Mouse (Mus musculus) lung, postnatal 25 days (tissue): ENCODE results near the gene Terf2ip.

Experiments used
- DNase-seq: peaks from one replicate; pipeline ENCODE4 v3.0.0; 2022; ENCODE audit warnings: low spot score

The Terf2ip gene

DNA sequence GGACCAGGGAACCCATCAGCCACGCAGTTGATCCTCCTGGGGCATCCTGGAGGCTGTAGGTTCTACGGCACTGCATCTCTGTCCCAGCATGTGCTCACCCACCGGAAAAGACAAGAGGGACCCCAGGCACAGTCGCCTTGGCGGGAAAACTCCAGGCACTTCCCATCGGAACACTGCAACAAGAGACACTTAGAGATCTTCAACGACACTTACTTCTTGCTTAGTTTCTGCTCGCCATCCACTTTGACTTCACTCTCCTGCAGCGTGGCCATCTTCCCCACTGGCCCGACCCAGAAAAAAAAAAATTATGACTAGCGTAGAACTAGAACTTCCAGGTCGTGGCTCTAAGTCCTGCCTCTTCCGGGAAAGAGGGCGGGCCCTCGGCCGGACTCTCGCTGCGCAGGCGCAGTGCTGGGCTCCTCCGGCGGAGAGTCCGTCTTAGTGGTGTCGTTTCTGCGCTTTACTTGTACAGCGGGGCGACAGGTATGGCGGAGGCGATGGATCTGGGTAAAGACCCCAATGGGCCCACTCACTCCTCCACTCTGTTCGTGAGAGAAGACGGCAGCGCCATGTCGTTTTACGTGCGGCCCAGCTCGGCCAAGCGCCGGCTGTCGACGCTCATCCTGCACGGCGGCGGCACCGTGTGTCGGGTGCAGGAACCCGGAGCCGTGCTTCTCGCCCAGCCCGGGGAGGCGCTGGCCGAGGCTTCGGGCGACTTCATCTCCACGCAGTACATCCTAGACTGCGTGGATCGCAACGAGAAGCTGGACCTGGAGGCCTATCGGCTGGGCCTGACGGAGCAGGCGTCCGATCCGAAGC is at the start of gene Terf2ip, which contains the start of gene Kars:
Terf2ip (plus strand) TSS at position 402 of the 819 bp plus-strand sequence.
Kars (minus strand) TSS at position 327 of the 819 bp plus-strand sequence.
- DNase-seq = peak; percentile 96

DNA sequence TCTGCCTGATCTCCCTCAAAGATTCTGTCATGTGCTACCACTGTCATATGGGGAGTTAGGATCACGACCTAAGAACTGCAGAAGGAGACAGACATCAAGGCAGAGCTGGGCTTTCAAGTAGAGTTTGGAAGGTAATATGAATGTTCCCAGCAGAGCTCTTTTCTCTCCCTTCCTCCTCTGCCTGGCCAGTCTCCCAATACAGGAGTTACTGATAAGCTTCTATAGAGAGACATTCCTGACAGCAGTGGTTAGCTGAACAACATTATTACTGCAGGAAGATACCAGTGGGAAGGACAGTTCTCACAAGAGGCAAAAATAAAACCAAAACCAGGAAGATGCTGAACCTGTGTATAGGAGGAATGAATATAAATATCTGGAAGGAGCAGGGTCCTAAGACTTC is 48.6 kb upstream of the Terf2ip start:
- DNase-seq = no peak

DNA sequence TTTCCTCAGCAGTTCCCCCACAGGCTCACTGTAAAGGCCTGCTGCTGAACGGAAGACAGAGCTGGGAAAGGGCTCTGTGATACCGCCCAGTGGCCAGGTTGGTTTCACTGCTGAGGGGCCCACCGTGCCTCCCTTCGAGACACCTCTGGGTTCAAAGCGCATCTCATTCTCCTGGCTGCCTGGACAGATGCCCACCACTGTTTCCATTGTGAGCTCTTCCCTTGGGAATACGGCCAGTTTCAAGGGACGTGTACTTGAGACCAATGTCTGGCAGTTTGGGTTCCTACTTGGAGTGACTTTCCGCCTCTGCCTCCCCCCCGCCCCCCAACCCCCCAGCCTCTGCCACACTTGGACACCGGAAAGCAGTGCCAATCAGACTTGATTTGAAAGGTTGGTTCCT is 48.1 kb upstream of the Terf2ip start:
- no peak for DNase-seq

DNA sequence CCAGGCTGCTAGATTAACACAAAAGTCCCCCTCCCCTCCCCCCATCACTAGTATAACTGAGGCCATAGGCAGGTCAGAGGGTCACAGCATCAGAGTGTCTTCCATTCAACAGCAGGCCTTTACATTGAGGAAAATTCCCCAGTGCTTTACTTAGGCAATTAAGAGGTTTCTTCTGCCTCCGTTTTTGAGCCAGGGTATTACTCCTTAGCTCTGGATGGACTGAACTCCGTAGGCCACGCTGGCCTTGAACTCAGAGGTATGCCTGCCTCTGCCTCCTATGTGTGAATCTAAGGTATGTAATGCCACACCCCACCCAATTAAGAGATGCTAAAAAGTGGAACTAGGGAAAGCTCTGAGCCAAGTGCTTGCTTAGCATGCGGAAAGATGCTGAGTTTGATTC is 47.7 kb upstream of the Terf2ip start:
- DNase-seq = no peak

DNA sequence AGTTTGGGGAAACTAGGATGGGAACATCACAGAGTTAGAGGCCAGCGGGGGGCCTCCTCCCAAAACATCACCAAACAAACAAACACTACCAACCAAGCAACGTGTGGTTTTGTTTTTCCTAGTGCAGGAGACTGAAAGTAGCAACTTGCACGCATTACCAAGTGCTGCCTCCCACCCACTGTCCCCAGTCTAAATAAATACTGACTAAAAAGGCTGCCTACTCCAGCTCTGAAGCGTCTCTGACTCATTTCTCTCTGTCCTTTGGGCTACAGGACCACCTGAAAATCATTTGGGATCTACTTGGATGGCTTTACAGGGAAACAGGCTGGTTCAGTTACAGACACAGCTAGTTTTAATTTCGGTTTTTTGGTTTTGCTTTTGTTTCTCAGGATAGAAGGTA is 46.8 kb upstream of the Terf2ip start:
- no peak for DNase-seq

DNA sequence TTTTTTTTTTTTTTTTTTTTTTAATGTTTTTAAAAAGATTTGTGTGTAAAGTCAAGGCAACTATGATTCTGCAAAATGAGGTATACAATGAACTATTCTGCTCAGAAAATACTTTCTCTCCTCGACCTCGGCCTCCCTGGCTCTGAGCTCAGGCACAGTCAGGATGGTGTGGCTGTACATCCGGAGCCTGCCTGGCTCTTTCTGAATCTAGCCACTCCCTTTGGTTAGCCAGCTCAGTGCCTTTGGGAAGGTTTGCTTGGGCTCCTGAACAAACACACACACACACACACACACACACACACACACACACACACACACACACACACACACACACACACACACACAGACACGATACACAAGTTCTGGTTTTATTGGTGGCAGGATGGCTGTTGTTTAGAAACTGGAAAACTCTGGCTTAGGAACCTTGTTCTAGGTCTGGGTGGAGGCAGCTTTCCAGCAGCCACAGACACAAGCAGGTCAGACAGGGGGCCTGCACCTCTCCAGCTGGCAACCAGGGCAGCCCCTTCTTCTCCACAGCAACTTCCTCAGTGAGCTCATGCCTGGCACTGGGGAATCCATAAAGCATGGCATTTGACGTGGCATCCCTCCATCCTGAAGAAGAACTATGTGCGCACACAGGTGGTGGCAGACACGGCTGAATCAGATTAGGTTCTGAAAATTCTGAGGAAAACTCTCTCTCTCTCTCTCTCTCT is 46.2 kb upstream of the Terf2ip start:
- DNase-seq = no peak

DNA sequence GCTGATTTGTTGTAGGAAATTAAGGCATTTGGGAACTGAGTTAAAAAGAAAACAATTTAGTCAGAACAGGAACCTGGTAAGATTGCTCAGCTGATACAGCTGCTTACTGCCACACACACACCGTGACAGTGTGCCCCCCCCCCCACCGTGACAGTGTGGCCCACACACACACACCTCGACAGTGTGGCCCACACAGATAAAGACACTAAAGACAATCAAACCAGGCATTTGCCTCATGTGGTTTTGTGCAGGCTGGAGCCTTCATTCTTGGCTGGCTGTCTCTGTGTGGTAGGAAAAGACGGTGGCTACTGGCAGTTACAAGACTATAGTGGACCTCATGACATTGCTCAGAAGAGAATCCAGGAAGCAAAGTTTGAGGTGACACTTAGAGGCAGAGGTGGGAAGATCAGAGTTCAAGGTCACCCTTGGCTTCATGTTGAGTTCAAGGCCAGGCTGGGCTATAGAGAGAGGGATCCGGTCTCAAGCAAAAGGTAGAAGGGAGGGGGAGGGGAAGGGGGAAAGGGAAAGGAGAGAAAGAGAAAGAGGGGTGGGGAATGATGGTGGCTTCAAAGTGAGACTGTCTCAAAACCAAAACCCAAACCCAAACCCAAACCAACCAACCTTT is 43.8 kb upstream of the Terf2ip start:
- no peak for DNase-seq

DNA sequence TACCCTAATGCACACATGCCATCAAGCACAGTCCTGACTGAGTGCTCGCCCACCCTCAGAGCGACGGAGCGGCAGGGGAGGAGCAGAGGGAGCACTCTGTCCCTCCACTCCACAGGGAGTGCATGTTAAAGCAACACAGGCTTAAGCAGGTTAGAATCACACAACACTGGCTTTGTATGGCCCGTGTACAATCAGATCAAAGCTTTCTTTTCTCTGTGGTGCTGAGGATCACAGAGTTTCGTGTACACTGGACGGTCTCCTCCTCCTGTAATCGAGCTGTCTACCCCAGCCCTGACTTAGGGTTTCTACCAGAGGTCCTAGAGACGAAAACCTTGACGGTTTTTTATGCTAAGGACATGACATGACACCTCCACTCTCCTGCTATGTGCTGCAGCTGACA is 42.7 kb upstream of the Terf2ip start:
- no peak for DNase-seq

DNA sequence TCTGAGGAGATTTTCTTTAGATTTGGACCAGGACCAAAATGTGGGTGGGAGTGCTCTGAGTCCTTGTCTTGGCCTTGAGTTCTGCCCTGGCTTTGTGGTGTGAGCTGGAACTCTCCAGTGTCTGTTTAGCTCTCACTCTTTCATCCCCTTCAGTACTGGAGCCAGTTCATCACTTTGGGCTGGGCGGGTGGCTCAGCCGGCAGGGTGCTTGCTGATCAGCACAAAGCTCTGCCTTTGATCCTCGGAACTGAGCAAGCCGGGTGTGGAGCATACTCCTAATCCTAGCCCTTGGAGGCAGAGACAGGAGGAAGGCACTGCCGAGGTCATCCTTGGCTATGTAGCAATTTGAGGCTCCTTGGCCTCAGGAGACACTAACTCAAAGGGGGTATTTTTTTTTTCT is 42.2 kb upstream of the Terf2ip start:
- DNase-seq = no peak

DNA sequence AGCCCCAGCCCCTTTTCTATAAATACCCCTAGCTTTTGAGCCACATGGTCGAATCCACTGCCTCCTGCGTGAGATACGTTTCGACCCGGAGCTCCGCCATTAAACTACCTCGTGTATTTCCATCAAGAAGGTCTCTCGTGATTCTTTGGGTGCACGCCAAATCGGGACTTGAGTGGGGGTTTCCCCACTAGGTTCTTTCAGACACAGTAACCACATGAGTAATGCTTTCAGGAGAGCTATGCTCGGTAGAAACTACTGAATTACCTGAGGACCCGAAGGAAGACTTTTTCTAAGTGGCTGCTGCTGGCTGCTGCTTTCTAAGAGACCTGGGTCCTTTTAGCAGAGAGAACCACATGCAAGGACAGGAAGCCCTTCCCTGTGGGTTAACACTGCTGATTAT is 37.1 kb upstream of the Terf2ip start:
- DNase-seq = no peak

DNA sequence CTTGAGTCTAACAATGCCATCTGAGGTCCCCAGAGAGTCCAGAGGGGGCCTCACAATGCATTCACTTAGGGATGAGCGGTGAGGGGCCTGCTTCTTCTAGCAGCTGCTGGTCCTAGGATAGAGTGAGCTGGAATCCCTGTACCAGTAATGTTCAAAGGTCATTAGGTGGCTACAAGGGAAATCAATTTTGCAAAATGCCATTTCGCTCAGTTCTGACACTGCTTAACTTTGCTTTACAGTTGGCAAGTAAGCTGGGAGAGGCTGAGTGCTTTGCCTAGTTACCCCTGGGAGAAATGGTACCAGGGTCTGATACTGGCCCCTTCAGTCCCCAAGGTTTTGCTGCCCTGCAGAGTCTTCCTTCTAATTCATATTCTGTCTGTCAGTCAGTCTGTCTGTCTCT is 35.5 kb upstream of the Terf2ip start:
- DNase-seq = no peak

DNA sequence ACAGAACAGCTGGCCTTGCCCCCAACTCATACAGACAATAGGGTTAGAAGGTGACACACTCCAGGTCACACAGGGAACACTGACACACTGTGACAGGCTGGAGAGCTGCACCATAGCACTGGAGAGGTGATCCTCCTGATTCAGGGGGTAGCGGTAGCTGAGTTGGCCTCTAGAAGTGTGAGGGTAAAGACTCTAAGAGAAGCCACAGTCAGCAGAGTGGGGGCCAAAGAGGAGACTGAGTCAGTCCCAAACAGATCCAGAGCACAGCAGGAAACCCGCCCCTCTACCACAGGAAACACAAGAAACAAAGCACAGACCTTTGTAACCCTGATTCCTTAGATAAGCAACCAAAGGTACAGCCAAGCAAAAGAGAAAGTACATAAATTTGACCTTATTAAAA is 34.9 kb upstream of the Terf2ip start:
- DNase-seq = no peak

DNA sequence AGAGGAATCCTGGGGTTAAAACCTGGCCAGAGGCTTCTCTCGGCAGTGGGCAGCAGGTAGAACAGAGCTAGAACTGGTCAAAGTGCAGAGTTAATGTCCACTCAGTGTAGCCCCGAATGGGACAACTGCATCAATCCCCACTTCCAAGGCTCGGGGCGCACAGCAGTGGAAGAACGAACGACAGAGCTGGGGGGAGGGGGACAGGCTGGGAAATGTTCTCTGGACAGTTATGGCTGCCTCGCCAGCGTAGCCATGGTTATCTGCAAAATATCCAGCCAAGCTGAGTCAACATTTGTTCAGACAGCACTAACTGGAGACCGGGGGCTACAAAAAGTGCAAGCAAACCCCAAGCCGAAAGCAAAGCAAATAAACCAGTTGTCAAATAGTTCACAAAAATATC is 33.1 kb upstream of the Terf2ip start:
- no peak for DNase-seq

DNA sequence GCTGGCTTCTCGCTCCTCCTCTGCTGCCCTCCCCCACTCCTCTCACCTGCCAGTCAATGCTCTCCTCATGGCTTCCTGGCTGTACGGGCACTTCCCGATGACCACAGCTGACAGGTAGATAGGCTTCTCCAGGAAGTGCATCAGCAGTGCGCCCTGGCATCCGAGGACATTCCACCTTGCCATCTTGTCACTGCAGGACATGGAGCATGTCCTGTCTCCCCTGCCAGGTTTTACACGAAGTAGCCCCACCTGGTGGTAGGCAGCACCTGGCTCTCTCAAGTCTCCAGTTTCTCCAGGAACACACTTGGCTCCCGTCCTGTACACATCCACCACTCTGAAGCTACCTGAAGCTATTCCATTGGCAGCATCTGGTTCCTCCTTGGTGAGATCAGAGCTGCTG is 29.1 kb upstream of the Terf2ip start:
- DNase-seq = peak; percentile 14

DNA sequence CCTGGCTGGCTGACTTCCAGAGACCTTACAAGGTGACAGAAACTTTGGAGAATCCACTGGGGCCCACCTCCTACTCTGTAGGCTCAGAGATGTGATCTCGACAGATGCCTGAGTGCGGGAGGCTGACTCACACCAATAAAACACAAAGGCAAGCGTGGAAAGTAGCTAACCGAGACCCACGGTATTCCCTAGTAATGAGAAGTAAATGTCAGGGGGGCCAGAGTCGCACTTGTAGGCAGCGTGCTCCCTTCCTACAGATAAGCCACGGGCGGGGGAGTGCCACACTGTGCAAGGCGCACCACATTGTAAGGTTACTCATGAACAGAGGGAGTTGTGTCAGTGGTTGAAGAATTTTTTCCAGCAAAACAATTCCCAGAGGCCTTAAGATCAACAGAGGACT is 26.7 kb upstream of the Terf2ip start:
- no peak for DNase-seq

DNA sequence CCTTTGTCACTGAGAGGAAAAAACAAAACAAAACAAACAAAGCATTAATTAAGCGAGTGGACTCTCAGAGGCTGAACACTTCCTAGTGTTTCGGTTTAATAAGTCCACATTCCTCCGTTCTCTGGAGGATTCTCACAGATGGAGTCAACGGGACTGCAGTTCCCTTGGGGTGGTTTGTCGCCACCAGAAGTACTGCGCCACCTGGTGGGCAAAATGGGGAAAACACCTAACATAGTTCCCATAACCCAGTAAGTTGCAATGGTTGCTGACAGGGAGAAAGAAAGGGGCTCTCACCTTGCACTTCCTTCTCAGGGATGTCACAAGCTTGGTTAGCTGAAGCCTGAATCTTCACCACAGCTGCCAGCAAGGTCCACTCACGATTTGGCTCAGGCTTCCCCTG is 21.3 kb upstream of the Terf2ip start:
- peak; percentile 74 for DNase-seq

DNA sequence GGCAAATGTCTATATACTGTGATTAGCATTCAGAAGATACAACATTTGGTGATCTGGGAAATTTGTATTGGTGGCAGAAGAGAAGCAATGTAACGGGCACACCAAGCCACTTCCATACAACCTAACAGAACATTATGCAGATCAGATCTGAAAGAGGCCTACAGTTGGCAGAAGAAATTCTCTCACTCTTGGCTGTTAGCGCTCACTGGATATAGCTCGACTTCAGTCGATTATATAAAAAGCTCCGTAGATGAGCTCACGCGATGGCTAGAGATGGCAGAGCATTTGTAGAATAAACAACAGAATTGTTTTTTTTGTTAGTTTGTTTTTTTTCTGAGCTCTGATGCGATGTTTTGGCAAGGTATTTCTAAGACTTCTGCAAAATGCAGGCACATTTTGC is 19.9 kb upstream of the Terf2ip start:
- no peak for DNase-seq

DNA sequence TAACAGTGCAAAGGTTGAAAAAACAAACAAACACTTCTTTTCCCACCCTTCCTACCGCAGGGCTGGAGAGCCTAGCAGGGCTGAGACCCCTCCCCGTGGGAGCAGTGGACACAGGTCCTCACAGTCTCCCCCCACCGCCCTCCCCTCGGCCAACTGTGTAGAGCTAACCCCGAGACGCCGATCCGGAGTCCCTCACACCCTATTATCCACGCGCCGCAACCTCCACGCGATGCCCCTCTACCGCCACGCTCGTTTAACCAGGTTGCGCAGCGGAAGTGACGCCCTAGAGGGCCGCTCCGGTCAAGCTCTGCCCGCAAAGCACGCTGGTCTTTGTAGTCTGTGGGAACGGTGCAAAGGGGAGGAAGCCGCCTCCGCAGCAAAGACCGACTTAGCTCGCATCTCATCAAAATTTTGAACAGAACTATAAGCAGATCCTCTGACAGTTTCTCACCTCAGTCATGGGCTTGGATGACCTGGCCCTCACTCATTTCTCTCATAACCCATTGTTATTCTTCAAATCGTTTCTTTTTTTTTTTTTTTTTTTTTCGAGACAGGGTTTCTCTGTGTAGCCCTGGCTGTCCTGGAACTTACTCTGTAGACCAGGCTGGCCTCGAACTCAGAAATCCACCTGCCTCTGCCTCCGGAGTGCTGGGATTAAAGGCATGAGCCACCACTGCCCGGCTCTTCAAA is 19.0 kb upstream of the Terf2ip start, which contains the start of gene Adat1:
Adat1 (minus strand) TSS at position 290 of the 690 bp plus-strand sequence.
- DNase-seq = peak; percentile 90

DNA sequence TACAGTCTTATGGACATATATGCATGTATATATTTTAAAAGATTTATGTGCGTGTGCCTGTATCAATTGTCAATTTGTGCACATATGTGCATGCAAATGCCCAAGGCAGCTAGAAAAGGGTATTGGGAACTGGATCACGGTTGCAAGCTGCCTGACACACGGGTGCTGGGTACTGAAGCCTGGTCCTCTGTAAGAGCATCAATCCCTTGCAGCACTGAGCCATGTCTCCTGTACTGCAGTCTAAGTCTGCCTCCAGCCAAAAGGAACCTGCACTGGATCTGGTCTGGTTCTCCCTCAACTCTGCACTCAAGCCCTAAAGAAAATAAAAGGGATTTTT is 18.5 kb upstream of the Terf2ip start:
- DNase-seq = no peak

DNA sequence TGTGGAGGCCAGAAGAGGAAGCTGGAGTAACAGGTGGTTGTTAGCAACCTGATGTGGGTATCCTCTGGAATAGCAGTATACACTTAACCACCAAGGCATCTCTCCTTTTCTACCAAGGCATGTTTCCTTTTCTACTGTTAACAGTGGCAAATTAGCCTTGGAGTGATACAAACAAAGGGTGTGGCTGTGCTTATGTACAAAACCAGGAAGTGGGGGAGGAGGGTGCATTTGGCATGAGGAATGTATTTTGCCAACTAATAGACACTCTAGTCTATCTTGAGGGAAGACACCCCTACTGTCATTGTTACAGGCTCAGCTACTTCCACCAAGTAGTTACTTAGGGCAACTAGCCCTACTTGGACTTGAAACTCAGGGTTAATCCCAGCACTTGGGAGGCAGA is 6.4 kb upstream of the Terf2ip start:
- DNase-seq = peak; percentile 22

DNA sequence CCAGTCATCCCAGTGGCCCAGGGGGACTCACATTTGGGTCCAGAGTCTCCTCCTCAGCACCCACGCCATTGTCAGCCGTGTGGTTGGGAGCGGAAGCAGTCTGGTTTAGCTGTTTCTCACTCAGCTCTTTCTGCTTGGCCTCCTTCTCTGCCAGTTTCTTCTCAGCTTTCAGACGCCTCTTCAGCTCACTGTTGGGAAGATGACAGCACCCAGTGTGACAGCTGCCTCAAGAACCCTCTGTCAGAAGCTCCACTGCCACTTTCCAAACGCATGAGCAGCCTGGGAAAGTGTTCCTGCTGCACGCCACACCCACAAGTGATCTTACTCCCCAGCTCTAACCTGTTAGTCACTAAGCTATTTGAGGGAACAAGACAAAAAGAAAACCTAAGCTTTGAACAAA is 5.6 kb upstream of the Terf2ip start:
- no peak for DNase-seq

DNA sequence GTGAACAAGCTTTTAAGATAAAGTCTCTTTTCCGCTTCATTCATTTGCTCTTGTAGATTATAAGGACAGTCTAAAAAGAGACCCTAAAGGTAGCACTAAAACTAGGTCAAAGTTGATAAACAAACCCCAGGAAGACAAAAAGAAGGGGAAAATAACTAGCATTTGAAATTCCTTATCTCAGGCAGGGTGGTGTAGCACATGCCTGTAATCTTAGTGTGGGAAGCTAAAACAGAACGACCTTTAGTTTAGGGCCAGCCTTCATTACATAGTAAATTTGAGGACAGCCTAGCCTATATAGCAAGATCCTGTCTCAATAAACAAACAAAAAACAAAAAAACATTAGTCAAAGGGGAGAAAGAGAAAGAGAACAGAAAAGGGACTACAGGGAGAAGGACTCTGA is 3.5 kb upstream of the Terf2ip start:
- no peak for DNase-seq

DNA sequence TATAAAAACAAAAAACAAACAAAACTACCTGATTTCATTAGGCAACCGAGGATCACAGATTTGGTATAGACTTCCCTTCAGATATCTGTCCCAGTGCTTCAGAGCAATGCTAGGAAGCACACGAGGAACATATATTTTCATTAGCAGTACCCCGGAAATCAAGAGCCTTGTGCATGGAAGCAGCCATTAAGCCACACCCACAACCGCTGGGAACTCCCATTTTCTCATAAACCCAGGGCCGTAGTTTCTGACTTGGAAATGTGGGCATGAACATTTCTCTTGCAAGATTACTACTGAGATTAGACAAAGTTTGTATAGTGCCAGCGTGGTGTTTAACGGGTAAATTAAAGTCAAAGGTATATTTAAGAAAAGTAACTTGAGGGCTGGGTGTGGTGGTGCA is 1.6 kb upstream of the Terf2ip start:
- no peak for DNase-seq
